Mouse (Mus musculus) induced T-regulatory cell, adult 2 months (primary cell): ENCODE results near the gene Rph3al.
A peak's percentile ranks its signal among the peaks of the same experiment; 100 is the strongest.

Experiments used
- DNase-seq: peaks from one replicate; pipeline ENCODE4 v3.0.0-alpha.2; 2012; ENCODE audit warnings: low read depth

Rph3al gene

DNA sequence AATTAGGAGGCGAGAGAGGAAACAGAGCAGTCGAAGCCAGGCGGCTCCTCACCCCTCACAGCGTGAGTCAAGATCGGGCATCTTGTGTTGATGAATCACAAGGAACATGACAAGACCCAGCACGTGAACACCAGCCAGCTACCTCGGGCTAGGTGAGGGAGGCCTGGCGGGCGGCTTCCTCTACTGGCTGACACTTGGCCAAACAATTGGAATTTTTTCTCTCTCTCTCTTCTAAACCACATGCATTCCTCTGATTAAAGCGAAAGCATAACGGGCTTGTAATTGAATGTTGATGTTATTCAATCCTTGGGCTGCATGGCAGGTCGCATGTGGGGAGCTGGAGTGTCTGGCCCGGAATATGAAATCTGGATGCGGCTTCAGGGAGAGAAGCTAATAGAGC is 77.0 kb downstream of the Rph3al start:
- no peak for DNase-seq

- DNase-seq: no peak
Observed at GRCm38 (mm10) chr11:75859460-75859859, 78.8 kb downstream of the Rph3al start.

- DNase-seq: no peak
Observed at GRCm38 (mm10) chr11:75858975-75859374, 79.3 kb downstream of the Rph3al start.

DNA sequence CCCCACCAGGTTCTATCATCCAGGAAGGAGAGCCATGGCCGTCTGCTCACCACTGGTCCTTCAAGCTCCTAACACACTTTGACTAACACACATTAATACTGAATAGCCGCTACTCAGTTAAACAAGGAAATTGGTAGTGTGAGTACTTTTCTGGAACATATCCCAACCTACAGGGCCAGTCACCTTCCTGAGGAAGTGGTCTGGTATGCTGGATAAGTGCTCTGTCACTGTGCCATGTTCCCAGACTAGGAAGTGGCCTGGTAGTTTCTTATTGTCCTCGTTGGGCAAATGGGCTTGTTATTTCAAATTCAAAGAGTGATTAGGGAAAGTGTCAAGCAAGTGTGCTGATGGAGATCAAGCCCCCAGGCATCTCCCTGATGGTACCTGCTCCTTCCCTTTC is 80.4 kb downstream of the Rph3al start:
- DNase-seq: no peak

- DNase-seq: no peak
Observed at GRCm38 (mm10) chr11:75854327-75854726, 83.9 kb downstream of the Rph3al start.

GRCm38 (mm10) chr11:75853067-75853636 is 85.1 kb downstream of the Rph3al start:
- DNase-seq: no peak

- DNase-seq: no peak
Observed at GRCm38 (mm10) chr11:75852485-75852884, 85.7 kb downstream of the Rph3al start.

DNA sequence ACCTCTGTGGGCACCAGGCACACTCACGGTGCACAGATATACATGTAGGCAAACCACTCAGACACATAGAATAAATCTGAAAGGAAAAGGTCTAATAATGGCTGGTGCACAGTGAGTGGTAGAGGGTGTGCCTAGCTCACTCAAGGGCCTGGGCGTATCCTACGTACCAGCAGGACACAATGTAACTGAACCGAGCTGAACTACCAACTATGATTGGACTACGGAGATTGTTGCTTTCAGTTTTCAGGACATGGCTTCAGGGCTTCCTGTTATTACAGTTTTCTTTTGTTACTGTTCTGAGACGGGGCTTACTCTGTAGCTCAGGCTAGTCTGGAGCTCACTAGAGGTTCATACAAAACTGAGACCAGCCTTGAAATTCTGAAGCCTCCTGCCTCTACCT is 88.7 kb downstream of the Rph3al start:
- DNase-seq: peak; percentile 53

- no peak for DNase-seq
Observed at GRCm38 (mm10) chr11:75846589-75846988, 91.6 kb downstream of the Rph3al start.

- DNase-seq: no peak
Observed at GRCm38 (mm10) chr11:75845675-75846074, 92.6 kb downstream of the Rph3al start.

DNA sequence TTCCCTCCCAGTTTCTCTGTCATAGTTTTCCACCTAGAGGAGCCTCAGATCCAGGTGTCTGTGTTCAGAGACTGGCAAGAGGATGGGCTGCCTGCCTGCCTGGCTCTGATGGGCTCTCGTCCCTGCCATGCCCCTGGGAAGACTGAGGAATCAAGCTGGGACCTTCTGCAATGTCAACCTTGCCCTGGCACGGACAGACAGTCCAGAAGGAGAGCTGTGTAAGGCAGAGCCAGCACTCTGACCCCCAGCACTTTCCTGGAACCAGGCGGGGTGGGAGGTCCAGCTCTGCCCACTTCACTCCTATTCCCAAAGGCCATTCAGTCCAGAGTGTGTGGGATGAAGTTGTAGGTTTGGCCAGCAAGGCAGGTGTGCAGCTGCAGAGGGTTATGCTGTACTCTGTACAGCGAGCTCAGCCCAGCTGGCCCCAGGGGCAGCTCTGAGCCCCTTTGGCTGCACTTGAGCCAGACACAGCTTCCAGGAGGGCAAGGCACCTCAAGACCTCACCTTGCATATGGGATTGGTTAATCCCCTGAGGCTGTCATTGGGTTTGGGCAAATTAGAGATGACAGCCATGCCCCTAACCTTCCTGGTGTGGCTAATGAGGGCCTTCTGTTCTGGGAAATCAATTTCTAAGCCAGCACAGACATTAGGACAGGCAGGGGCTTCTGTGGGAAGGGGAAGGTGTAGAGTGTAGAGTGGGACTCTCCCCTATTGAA is 95.2 kb downstream of the Rph3al start:
- no peak for DNase-seq

GRCm38 (mm10) chr11:75841503-75841902 is 96.7 kb downstream of the Rph3al start:
- no peak for DNase-seq

GRCm38 (mm10) chr11:75839536-75840430 is 98.4 kb downstream of the Rph3al start:
- DNase-seq: no peak

- DNase-seq: no peak
Observed at GRCm38 (mm10) chr11:75838861-75839426, 99.3 kb downstream of the Rph3al start.

- peak; percentile 55 for DNase-seq
Observed at GRCm38 (mm10) chr11:75836240-75836610, 102.0 kb downstream of the Rph3al start.

- peak; percentile 77 for DNase-seq
Observed at GRCm38 (mm10) chr11:75835587-75836239, 102.5 kb downstream of the Rph3al start.

GRCm38 (mm10) chr11:75833081-75833480 is 105.1 kb downstream of the Rph3al start:
- no peak for DNase-seq

DNA sequence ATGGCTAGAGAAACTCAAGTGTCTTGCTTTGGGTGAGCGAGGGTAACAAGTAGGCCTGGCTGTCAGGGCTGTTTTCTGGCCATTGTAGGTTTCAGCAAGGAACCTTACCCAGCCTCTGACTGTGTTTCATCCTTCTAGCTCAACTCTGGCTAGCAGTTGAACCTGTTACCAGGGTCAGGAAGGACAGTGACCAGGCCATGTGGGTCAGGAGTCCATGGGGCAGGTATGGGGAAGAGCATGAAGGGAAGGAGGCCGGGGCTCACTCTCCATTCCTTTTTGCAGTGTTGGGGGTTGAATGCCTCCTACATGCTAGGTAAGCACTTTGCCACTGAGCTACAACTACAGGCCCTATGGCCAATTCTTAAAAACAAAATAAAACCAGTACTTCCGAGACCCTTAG is 107.8 kb downstream of the Rph3al start:
- DNase-seq: no peak

- no peak for DNase-seq
Observed at GRCm38 (mm10) chr11:75827414-75827813, 110.8 kb downstream of the Rph3al start.

DNA sequence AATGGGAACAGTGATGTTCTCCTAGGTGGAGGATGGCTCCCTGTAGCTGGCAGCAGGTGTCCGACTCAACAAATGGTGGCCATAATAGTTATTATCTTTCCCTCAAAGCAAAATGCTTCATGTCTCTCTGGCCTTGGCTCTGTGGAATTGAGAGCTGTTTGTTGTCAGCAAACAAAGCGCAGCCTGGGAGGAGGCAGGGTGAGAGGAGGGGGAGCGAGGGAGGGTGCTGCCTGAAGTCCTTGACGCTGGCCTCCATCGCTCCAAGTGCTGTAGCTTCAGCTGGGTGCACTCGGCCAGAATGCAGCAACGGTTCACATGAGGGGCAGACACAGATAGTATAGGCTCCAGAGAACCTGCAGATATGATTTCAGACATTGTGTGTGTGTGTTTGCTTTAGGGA is 114.7 kb downstream of the Rph3al start:
- no peak for DNase-seq

- no peak for DNase-seq
Observed at GRCm38 (mm10) chr11:75813085-75813484, 125.1 kb downstream of the Rph3al start.

- no peak for DNase-seq
Observed at GRCm38 (mm10) chr11:75811900-75812299, 126.3 kb downstream of the Rph3al start.
